Mouse (Mus musculus) CH12.LX (cell line): Measurements from ENCODE around the gene Imp3.

Experiments used
- CTCF ChIP-seq, 2 experiments: IDR thresholded peaks in 1 of 2; conservative IDR thresholded peaks in 1 of 2; 2 replicates each; pipeline ENCODE4 v1.5.1; 2011 to 2012; ENCODE audit warnings: low read depth in 2 of 2, low read length in 2 of 2, improper control_type of control experiment in 1 of 2, inconsistent platforms in 1 of 2, mild to moderate bottlenecking in 1 of 2, moderate library complexity in 1 of 2
- EP300 ChIP-seq: IDR thresholded peaks from 2 replicates; pipeline ENCODE4 v1.6.1; 2011; ENCODE audit warnings: low read length, improper control_type of control experiment
- GABPA ChIP-seq: IDR thresholded peaks from 2 replicates; pipeline ENCODE4 v1.6.1; 2012; ENCODE audit warnings: low read depth, low read length, improper control_type of control experiment, inconsistent platforms; ENCODE audit not compliant: insufficient replicate concordance
- ZC3H11A ChIP-seq: IDR thresholded peaks from 2 replicates; pipeline ENCODE4 v1.6.1; 2012; ENCODE audit warnings: low read depth, mild to moderate bottlenecking, inconsistent platforms, low read length, improper control_type of control experiment

DNA sequence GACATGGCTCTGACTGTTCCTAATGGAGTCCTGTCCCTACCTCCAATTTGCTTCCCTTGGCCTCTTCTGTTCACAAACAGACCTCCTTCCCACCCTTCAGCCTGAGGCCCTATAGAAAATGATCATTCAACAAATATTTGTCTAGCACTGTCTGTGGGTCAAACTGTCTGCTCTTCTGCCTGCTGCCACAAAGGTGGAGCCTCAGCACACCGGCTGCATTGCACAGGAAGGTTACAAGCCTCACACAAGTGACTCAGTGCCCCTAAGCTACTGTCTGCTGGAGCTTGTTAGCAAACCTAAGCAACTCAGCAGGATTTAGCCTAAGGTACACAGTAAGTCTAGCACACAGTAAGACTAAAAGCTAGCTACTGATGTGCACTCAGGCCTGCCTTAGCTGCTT lies 26.3 kb upstream of the Imp3 start:
- TF ChIP-seq EP300 (no peak), GABPA (no peak), CTCF (conservative IDR thresholded peaks at IDR 0.05 in 1 of 2, IDR thresholded peaks at IDR 0.05 in 1 of 2; ENCODE audit: low read depth in 2 of 2, low read length in 2 of 2) (no peak), ZC3H11A (no peak)
